Mouse (Mus musculus) MEL (cell line): ENCODE measurements around the gene Slc4a3. TPM values are rescaled to one million over a fixed set of nuclear protein-coding genes. Genes with fewer than 3 reads are reported as not detected.

Source experiments
- DNase-seq: peaks from one replicate; pipeline ENCODE4 v3.0.0; 2011; ENCODE audit warnings: low read depth, low spot score
- H3K27ac ChIP-seq: 2 replicates; pipeline ENCODE4 v1.5.1; 2012; ENCODE audit warnings: low read depth, mild to moderate bottlenecking, control low read depth, low read length, moderate library complexity; ENCODE audit not compliant: control insufficient read depth
- H3K27me3 ChIP-seq, 2 experiments: fragments of 150-350 bp in 1 of 2; sonication (generic) in 1 of 2; 2 replicates each; pipeline ENCODE4 v1.6.1; 2012; ENCODE audit warnings: low read length in 2 of 2, mild to moderate bottlenecking in 2 of 2, improper control_type of control experiment in 1 of 2, moderate library complexity in 1 of 2; ENCODE audit not compliant: insufficient read depth in 2 of 2, control insufficient read depth in 1 of 2
- H3K36me3 ChIP-seq, 2 experiments: 2 replicates each; pipeline ENCODE4 v1.6.1; 2012 to 2014; ENCODE audit warnings: low read length in 2 of 2, improper control_type of control experiment in 1 of 2, inconsistent platforms in 1 of 2, mild to moderate bottlenecking in 1 of 2; ENCODE audit not compliant: insufficient read depth in 2 of 2, control insufficient read depth in 1 of 2
- H3K4me1 ChIP-seq, 2 experiments: fragments of 150-350 bp in 1 of 2; sonication (generic) in 1 of 2; 2 replicates each; pipeline ENCODE4 v1.6.1; 2012; ENCODE audit warnings: low read length in 2 of 2, improper control_type of control experiment in 1 of 2, mild to moderate bottlenecking in 1 of 2; ENCODE audit not compliant: insufficient read depth in 2 of 2, control insufficient read depth in 1 of 2
- H3K4me3 ChIP-seq, 2 experiments: fragments of 150-350 bp in 1 of 2; sonication (generic) in 1 of 2; 2 replicates each; pipeline ENCODE4 v1.5.1; 2012; ENCODE audit warnings: low read depth in 2 of 2, low read length in 2 of 2, mild to moderate bottlenecking in 2 of 2, moderate library complexity in 2 of 2, control low read depth in 1 of 2, improper control_type of control experiment in 1 of 2; ENCODE audit not compliant: control insufficient read depth in 1 of 2, insufficient read depth in 1 of 2
- H3K79me2 ChIP-seq: 2 replicates; pipeline ENCODE4 v1.6.1; 2012; ENCODE audit warnings: mild to moderate bottlenecking, low read length, moderate library complexity; ENCODE audit not compliant: control insufficient read depth, poor library complexity, insufficient read depth
- H3K9ac ChIP-seq: 2 replicates; pipeline ENCODE4 v1.6.1; 2012; ENCODE audit warnings: low read depth, mild to moderate bottlenecking, control low read depth, low read length, moderate library complexity; ENCODE audit not compliant: control insufficient read depth, poor library complexity, severe bottlenecking
- H3K9me3 ChIP-seq: fragments of 150-350 bp; sonication (generic); replicated peaks from 2 replicates; pipeline ENCODE4 v1.6.1; 2012; ENCODE audit warnings: mild to moderate bottlenecking, low read length, improper control_type of control experiment, moderate library complexity; ENCODE audit not compliant: insufficient read depth
- CHD1 ChIP-seq: IDR thresholded peaks from 2 replicates; pipeline ENCODE4 v1.6.1; 2012; ENCODE audit warnings: low read depth, mild to moderate bottlenecking, inconsistent platforms, low read length, improper control_type of control experiment
- CTCF ChIP-seq, 3 experiments: IDR thresholded peaks in 2 of 3; conservative IDR thresholded peaks in 1 of 3; 2 replicates each; pipeline ENCODE4 v1.5.1; 2011 to 2012; ENCODE audit warnings: low read length in 3 of 3, low read depth in 2 of 3, mild to moderate bottlenecking in 2 of 3, improper control_type of control experiment in 1 of 3, inconsistent platforms in 1 of 3, mixed read lengths in 1 of 3, moderate library complexity in 1 of 3; ENCODE audit not compliant: control insufficient read depth in 1 of 3, insufficient read depth in 1 of 3, poor library complexity in 1 of 3, severe bottlenecking in 1 of 3
- E2F4 ChIP-seq: IDR thresholded peaks from 2 replicates; pipeline ENCODE4 v1.6.1; 2011; ENCODE audit warnings: low read depth, low read length, improper control_type of control experiment, borderline replicate concordance
- ELF1 ChIP-seq: IDR thresholded peaks from 2 replicates; pipeline ENCODE4 v1.6.1; 2014; ENCODE audit warnings: low read depth, mild to moderate bottlenecking, inconsistent platforms, low read length, improper control_type of control experiment, moderate library complexity
- EP300 ChIP-seq, 2 experiments: IDR thresholded peaks; 2 replicates each; pipeline ENCODE4 v1.6.1; 2011; ENCODE audit warnings: improper control_type of control experiment in 2 of 2, low read length in 2 of 2, low read depth in 1 of 2, mild to moderate bottlenecking in 1 of 2
- ETS1 ChIP-seq: IDR thresholded peaks from 2 replicates; pipeline ENCODE4 v1.6.1; 2012; ENCODE audit warnings: low read depth, mild to moderate bottlenecking, inconsistent platforms, low read length, improper control_type of control experiment, moderate library complexity
- GABPA ChIP-seq: IDR thresholded peaks from 2 replicates; pipeline ENCODE4 v1.6.1; 2012; ENCODE audit warnings: low read depth, mild to moderate bottlenecking, inconsistent platforms, low read length, improper control_type of control experiment, moderate library complexity
- JUND ChIP-seq: IDR thresholded peaks from 2 replicates; pipeline ENCODE4 v1.6.1; 2011; ENCODE audit warnings: low read depth, mild to moderate bottlenecking, improper control_type of control experiment, low read length
- MAFK ChIP-seq: IDR thresholded peaks from 2 replicates; pipeline ENCODE4 v1.6.1; 2011; ENCODE audit warnings: low read depth, mild to moderate bottlenecking, low read length, improper control_type of control experiment, borderline replicate concordance
- MAX ChIP-seq: IDR thresholded peaks from 2 replicates; pipeline ENCODE4 v1.6.1; 2011; ENCODE audit warnings: low read length, improper control_type of control experiment
- MAZ ChIP-seq: IDR thresholded peaks from 2 replicates; pipeline ENCODE4 v1.6.1; 2012; ENCODE audit warnings: low read depth, mild to moderate bottlenecking, inconsistent platforms, low read length, improper control_type of control experiment
- MXI1 ChIP-seq: IDR thresholded peaks from 2 replicates; pipeline ENCODE4 v1.6.1; 2011; ENCODE audit warnings: mild to moderate bottlenecking, low read depth, low read length, improper control_type of control experiment
- MYB ChIP-seq: IDR thresholded peaks from 2 replicates; pipeline ENCODE4 v1.6.1; 2011; ENCODE audit warnings: mild to moderate bottlenecking, low read depth, low read length, improper control_type of control experiment
- MYC ChIP-seq: IDR thresholded peaks from 2 replicates; pipeline ENCODE4 v1.6.1; 2011; ENCODE audit warnings: low read depth, mild to moderate bottlenecking, low read length, improper control_type of control experiment, moderate library complexity
- NELFE ChIP-seq: IDR thresholded peaks from 2 replicates; pipeline ENCODE4 v1.6.1; 2011; ENCODE audit warnings: low read depth, low read length, improper control_type of control experiment
- POLR2A ChIP-seq, 2 experiments: IDR thresholded peaks; 2 replicates each; pipeline ENCODE4 v1.6.1; 2011 to 2012; ENCODE audit warnings: low read length in 2 of 2, mild to moderate bottlenecking in 2 of 2, control low read depth in 1 of 2, improper control_type of control experiment in 1 of 2, low read depth in 1 of 2, moderate library complexity in 1 of 2; ENCODE audit not compliant: control insufficient read depth in 1 of 2, insufficient read depth in 1 of 2, poor library complexity in 1 of 2
- POLR2AphosphoS5 ChIP-seq: IDR thresholded peaks from 2 replicates; pipeline ENCODE4 v1.6.1; 2012; ENCODE audit warnings: low read depth, borderline replicate concordance, mild to moderate bottlenecking, inconsistent platforms, low read length, moderate library complexity, mixed read lengths
- RAD21 ChIP-seq: IDR thresholded peaks from 2 replicates; pipeline ENCODE4 v1.6.1; 2011; ENCODE audit warnings: mild to moderate bottlenecking, low read depth, low read length, improper control_type of control experiment
- RCOR1 ChIP-seq: IDR thresholded peaks from 2 replicates; pipeline ENCODE4 v1.6.1; 2012; ENCODE audit warnings: low read depth, mild to moderate bottlenecking, inconsistent platforms, low read length, improper control_type of control experiment
- SIN3A ChIP-seq: IDR thresholded peaks from 2 replicates; pipeline ENCODE4 v1.6.1; 2012; ENCODE audit warnings: low read length, improper control_type of control experiment, inconsistent platforms
- SMC3 ChIP-seq: IDR thresholded peaks from 2 replicates; pipeline ENCODE4 v1.6.1; 2011; ENCODE audit warnings: low read depth, low read length, improper control_type of control experiment
- TAL1 ChIP-seq: IDR thresholded peaks from 2 replicates; pipeline ENCODE4 v1.6.1; 2012; ENCODE audit warnings: mild to moderate bottlenecking, inconsistent platforms, low read length, moderate library complexity, mixed read lengths
- TBP ChIP-seq: IDR thresholded peaks from 2 replicates; pipeline ENCODE4 v1.8.0; 2011; ENCODE audit warnings: low read depth, low read length, improper control_type of control experiment
- TCF12 ChIP-seq: IDR thresholded peaks from 2 replicates; pipeline ENCODE4 v1.6.1; 2014; ENCODE audit warnings: low read depth, mild to moderate bottlenecking, inconsistent platforms, low read length, improper control_type of control experiment, moderate library complexity
- UBTF ChIP-seq: IDR thresholded peaks from 2 replicates; pipeline ENCODE4 v1.6.1; 2012; ENCODE audit warnings: low read depth, mild to moderate bottlenecking, inconsistent platforms, low read length, improper control_type of control experiment, moderate library complexity, borderline replicate concordance; ENCODE audit not compliant: insufficient read depth
- USF1 ChIP-seq: IDR thresholded peaks from 2 replicates; pipeline ENCODE4 v1.6.1; 2014; ENCODE audit warnings: low read depth, mild to moderate bottlenecking, inconsistent platforms, low read length, improper control_type of control experiment, moderate library complexity
- USF2 ChIP-seq, 2 experiments: IDR thresholded peaks; 2 replicates each; pipeline ENCODE4 v1.6.1; 2011 to 2012; ENCODE audit warnings: improper control_type of control experiment in 2 of 2, low read length in 2 of 2, borderline replicate concordance in 1 of 2, inconsistent platforms in 1 of 2, low read depth in 1 of 2, mild to moderate bottlenecking in 1 of 2; ENCODE audit not compliant: insufficient read depth in 1 of 2
- ZC3H11A ChIP-seq: IDR thresholded peaks from 2 replicates; pipeline ENCODE4 v1.6.1; 2012; ENCODE audit warnings: low read depth, mild to moderate bottlenecking, inconsistent platforms, low read length, improper control_type of control experiment
- ZKSCAN1 ChIP-seq: IDR thresholded peaks from 2 replicates; pipeline ENCODE4 v1.6.1; 2012; ENCODE audit warnings: low read depth, mild to moderate bottlenecking, inconsistent platforms, low read length, improper control_type of control experiment, moderate library complexity
- ZMIZ1 ChIP-seq: IDR thresholded peaks from 2 replicates; pipeline ENCODE4 v1.6.1; 2012; ENCODE audit warnings: low read depth, mild to moderate bottlenecking, inconsistent platforms, low read length, improper control_type of control experiment, moderate library complexity
- ZNF384 ChIP-seq: IDR thresholded peaks from 2 replicates; pipeline ENCODE4 v1.6.1; 2012; ENCODE audit warnings: low read depth, mild to moderate bottlenecking, inconsistent platforms, low read length, improper control_type of control experiment
- polyA plus RNA-seq, 2 experiments: library from polyadenylated mRNA; stranded (reverse) in 1 of 2; unstranded in 1 of 2; fragments of >175 nt in 1 of 2; fragments of >200 nt in 1 of 2; gene quantifications; 2 replicates each; pipeline versions ENCODE4 v1.2.1 to v1.2.4; 2012; ENCODE audit warnings: low replicate concordance in 2 of 2, low read depth in 1 of 2; ENCODE audit not compliant: insufficient read length in 2 of 2, insufficient read depth in 1 of 2, missing spikeins in 1 of 2
- total RNA-seq: library from RNA; depleted of rRNA; stranded (reverse); fragments of 300-350 nt; gene quantifications from 2 replicates; pipeline ENCODE4 v1.2.3, GENCODE M21; 2012

Gene Slc4a3
- total and polyA plus RNA-seq, 3 experiments = not detected

DNA sequence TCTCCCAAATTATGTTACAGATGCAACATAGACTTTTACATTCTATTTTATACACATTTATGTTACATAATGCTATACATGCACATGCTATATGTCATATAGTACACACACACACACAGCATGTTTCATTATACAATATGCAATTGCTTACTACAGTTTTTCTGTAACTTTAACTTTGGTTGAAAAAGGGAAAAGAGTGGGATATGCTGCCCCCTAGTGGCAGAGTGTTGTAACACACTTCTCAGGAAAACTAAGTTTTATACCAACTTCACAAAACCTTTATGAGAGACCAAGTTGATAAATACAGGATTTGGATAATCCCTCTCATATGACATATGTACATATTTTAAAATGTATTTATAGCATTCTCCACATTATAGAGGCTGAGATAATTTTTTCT is 51.6 kb downstream of the Slc4a3 start:
- DNase-seq = peak; percentile 60
- H3K4me1 ChIP-seq = no peaks in the 10 kb centered on the region
- H3K9me3 ChIP-seq = no peaks in the 10 kb centered on the region
- H3K27me3 ChIP-seq = no peaks in the 10 kb centered on the region
- H3K27ac ChIP-seq = no peak overlapping the region
- H3K36me3 ChIP-seq = no peaks in the 10 kb centered on the region
- H3K4me3 ChIP-seq = no peak overlapping the region
- TF ChIP-seq MYC (0 out of 2 replicates have a peak, but pooled peaks have one; percentile 20), USF2 (IDR thresholded peaks at IDR 0.05; ENCODE audit: borderline replicate concordance in 1 of 2, insufficient read depth in 1 of 2, low read depth in 1 of 2, low read length in 2 of 2) (no peak), MXI1 (no peak), POLR2AphosphoS5 (no peak), RCOR1 (no peak), ETS1 (no peak), MAFK (no peak), ZC3H11A (peak; percentile 70), MAX (no peak), JUND (no peak), TCF12 (no peak), ELF1 (no peak), MAZ (no peak), CHD1 (no peak), SMC3 (peak; percentile 71), ZNF384 (no peak), CTCF (IDR thresholded peaks at IDR 0.05 in 2 of 3, conservative IDR thresholded peaks at IDR 0.05 in 1 of 3; ENCODE audit: control insufficient read depth in 1 of 3, insufficient read depth in 1 of 3, low read depth in 2 of 3, low read length in 3 of 3, poor library complexity in 1 of 3, severe bottlenecking in 1 of 3) (peak in 2 of 3 experiments; percentile 63 to 90; a peak in 4 of 6 replicates), RAD21 (peak; percentile 90), POLR2A (IDR thresholded peaks at IDR 0.05; ENCODE audit: control insufficient read depth in 1 of 2, insufficient read depth in 1 of 2, low read depth in 1 of 2, low read length in 2 of 2, poor library complexity in 1 of 2) (no peak), GABPA (no peak)
- no peaks in the 10 kb centered on the region for H3K79me2 ChIP-seq
- no peak overlapping the region for H3K9ac ChIP-seq

GRCm38 (mm10) chr1:75601738-75602137 is 55.7 kb downstream of the Slc4a3 start:
- Histone ChIP-seq H3K27me3 (no peaks in the 10 kb centered on the region; a peak in 1 of 4 replicates), H3K36me3 (no peaks in the 10 kb centered on the region), H3K4me1 (no peaks in the 10 kb centered on the region)
- TF ChIP-seq NELFE (no peak), MYC (no peak), USF1 (no peak), SIN3A (no peak), MAFK (no peak), SMC3 (no peak), E2F4 (no peak), POLR2AphosphoS5 (no peak), TBP (no peak), UBTF (no peak), EP300 (IDR thresholded peaks at IDR 0.05; ENCODE audit: low read depth in 1 of 2, low read length in 2 of 2) (no peak), ZKSCAN1 (no peak), JUND (no peak), ZMIZ1 (no peak), TAL1 (no peak), CTCF (IDR thresholded peaks at IDR 0.05 in 2 of 3, conservative IDR thresholded peaks at IDR 0.05 in 1 of 3; ENCODE audit: control insufficient read depth in 1 of 3, insufficient read depth in 1 of 3, low read depth in 2 of 3, low read length in 3 of 3, poor library complexity in 1 of 3, severe bottlenecking in 1 of 3) (no peak), MYB (no peak), MAX (no peak), RCOR1 (no peak)
- TF ChIP-seq, all 39 proteins: peak for 0
- Histone ChIP-seq H3K9me3 (no peaks in the 10 kb centered on the region), H3K9ac (no peak overlapping the region), H3K27ac (no peak overlapping the region), H3K79me2 (no peaks in the 10 kb centered on the region), H3K4me3 (no peak overlapping the region)
- DNase-seq = no peak
